Mouse (Mus musculus) heart, embryonic 16.5 days (tissue): ENCODE results near the gene Arl4c. TPM values are rescaled to one million over a fixed set of nuclear protein-coding genes. Genes with fewer than 3 reads are reported as not detected.

Experiments
- ATAC-seq: fragments of 200-750 bp; cut with Nextera tagmentation; replicated peaks from 2 replicates; pipeline ENCODE4 v1.8.0; 2017; ENCODE audit warnings: moderate number of reproducible peaks; ENCODE audit not compliant: insufficient read depth, low FRiP score; ENCODE audit errors: extremely low read depth
- H3K27ac ChIP-seq: fragments of 300-500 bp; sonication (generic); 2 replicates; pipeline ENCODE4 v1.5.1; 2014; ENCODE audit warnings: mild to moderate bottlenecking, low read length, control low read depth, moderate library complexity
- H3K27me3 ChIP-seq: fragments of 300-500 bp; sonication (generic); 2 replicates; pipeline ENCODE4 v1.6.1; 2014; ENCODE audit warnings: low read length, mixed read lengths; ENCODE audit not compliant: control insufficient read depth, insufficient read depth
- H3K36me3 ChIP-seq: fragments of 300-500 bp; sonication (generic); 2 replicates; pipeline ENCODE4 v1.6.1; 2014; ENCODE audit not compliant: control insufficient read depth, insufficient read depth
- H3K4me1 ChIP-seq: fragments of 300-500 bp; sonication (generic); 2 replicates; pipeline ENCODE4 v1.6.1; 2014; ENCODE audit warnings: low read length, mixed read lengths; ENCODE audit not compliant: control insufficient read depth, insufficient read depth
- H3K4me2 ChIP-seq: fragments of 300-500 bp; sonication (generic); 2 replicates; pipeline ENCODE4 v1.6.1; 2014; ENCODE audit warnings: low read depth, mild to moderate bottlenecking, control low read depth, low read length
- H3K4me3 ChIP-seq: fragments of 300-500 bp; sonication (generic); 2 replicates; pipeline ENCODE4 v1.5.1; 2014; ENCODE audit warnings: mild to moderate bottlenecking, control low read depth, low read length
- H3K9ac ChIP-seq: fragments of 300-500 bp; sonication (generic); 2 replicates; pipeline ENCODE4 v1.6.1; 2014; ENCODE audit warnings: low read length, control low read depth
- H3K9me3 ChIP-seq: fragments of 300-500 bp; sonication (generic); replicated peaks from 2 replicates; pipeline ENCODE4 v1.6.1; 2016; ENCODE audit warnings: low read length; ENCODE audit not compliant: control insufficient read depth
- WGBS: fragments of 180-500 bp; shearing (Covaris S2); extraction: QIAGEN DNeasy Blood & Tissue Kit; methylation state at CpG from one replicate; pipeline ENCODE4 v1.1.7; 2014; 5-methylcytosine and 5-hydroxymethylcytosine counted together
- polyA plus RNA-seq: library from polyadenylated mRNA; unstranded; fragments of >200 nt; fragmentation: Nextera tagmentation; extraction: Ambion mirVana; gene quantifications from 2 replicates; pipeline ENCODE4 v1.2.1, GENCODE M21; 2015

Arl4c gene
- polyA plus RNA-seq, 1 experiment from 2014 or later: 7.7 TPM

- ATAC-seq: no peak
- WGBS: 84% methylated on average over 6 of the region's 6 CpGs
- no peak overlapping the region for H3K4me3 ChIP-seq
Observed at GRCm38 (mm10) chr1:88698131-88698530, 3.9 kb downstream of the Arl4c start.

DNA sequence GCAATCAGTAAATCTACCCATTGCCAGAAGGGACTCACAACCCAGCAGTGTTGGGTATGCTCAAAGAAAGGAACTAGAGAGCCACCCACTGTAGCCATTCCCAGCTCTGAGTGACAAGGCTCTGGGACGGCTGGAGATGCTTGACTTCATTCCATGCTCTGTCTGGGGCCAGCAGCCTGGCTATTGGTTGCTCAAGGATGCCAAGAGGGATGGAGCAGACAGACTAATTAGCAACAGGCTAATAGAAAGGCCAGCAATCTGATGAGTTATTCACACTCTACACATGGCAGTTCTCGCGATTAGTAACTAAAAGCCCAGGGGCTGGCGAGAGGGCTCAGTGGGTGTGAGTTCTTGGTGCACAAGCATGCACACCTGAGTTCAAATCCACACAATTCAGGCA lies 5.6 kb downstream of the Arl4c start:
- Histone ChIP-seq H3K4me2 (no peak overlapping the region), H3K4me1 (peaks cover 2% of the 10 kb centered on the region), H3K27me3 (no peaks in the 10 kb centered on the region), H3K9ac (no peak overlapping the region), H3K4me3 (no peak overlapping the region), H3K27ac (no peak overlapping the region), H3K9me3 (no peaks in the 10 kb centered on the region), H3K36me3 (no peaks in the 10 kb centered on the region)
- no peak for ATAC-seq
- 79% methylated on average over 4 of the region's 4 CpGs for WGBS

More at GRCm38 (mm10) chr1:88698131-88698530, 3.9 kb downstream of the Arl4c start:
- no peaks in the 10 kb centered on the region for H3K27me3 ChIP-seq
- no peak overlapping the region for H3K9ac ChIP-seq
- H3K9me3 ChIP-seq: no peaks in the 10 kb centered on the region
- no peak overlapping the region for H3K27ac ChIP-seq
- H3K4me1 ChIP-seq: peaks cover 2% of the 10 kb centered on the region
- H3K4me2 ChIP-seq: peak overlapping the region; percentile 87
- no peaks in the 10 kb centered on the region for H3K36me3 ChIP-seq

DNA sequence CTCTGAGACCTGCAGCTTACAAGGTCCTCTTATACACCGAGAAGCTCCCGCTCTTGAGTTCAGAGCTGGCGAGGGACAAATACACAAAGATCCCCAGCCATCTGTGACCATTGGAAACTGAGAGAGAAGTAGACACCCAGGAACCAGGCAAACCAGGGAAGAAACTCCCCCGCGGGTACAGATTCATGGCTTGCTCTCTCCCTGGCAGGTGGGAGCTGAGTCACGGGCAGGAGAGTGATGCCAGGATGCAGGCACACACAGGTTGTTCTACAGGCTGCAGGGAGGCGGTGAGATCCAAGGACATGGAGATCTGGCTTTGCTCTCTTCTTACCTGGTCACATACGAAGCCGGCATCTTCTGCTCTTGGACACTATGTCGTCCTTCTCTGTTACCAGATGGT lies 7.7 kb downstream of the Arl4c start:
- Histone ChIP-seq H3K4me1 (peaks cover under 1% of the 10 kb centered on the region; the same call in 1 of the 2 replicates), H3K4me2 (no peak overlapping the region), H3K4me3 (no peak overlapping the region), H3K9me3 (no peaks in the 10 kb centered on the region), H3K9ac (no peak overlapping the region), H3K27ac (no peak overlapping the region), H3K36me3 (no peaks in the 10 kb centered on the region), H3K27me3 (no peaks in the 10 kb centered on the region)
- whole genome bisulfite sequencing: 83% methylated on average over 10 of the region's 10 CpGs
- ATAC-seq: no peak

DNA sequence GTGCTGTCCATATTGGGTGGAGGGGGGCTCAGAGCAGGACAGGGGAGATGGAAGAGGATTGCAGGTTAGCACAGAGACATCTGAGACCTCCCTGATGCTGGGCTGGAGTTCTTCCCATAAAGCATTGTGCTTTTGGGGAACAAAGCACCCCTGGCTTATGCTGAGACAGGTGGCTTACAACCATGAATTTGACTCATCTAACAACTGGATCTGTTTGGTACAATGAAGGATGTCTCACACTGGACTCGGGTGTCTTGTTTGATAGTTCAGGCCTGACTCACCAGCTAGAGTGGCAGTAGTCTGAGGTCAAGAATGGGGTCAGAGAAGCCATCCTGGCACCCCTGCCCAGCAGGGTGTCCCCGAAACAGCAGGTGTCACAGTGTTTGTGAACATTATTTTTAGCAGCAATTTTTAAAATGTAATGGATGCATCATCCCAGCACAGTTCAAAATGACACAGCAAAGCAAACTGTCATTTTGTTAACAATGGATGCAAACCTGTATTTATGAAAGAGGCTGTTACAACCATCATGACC lies 9.7 kb downstream of the Arl4c start:
- WGBS: 79% methylated on average over 2 of the region's 2 CpGs
- Histone ChIP-seq H3K36me3 (no peaks in the 10 kb centered on the region), H3K27ac (no peak overlapping the region), H3K4me1 (no peaks in the 10 kb centered on the region), H3K4me2 (no peak overlapping the region), H3K9ac (no peak overlapping the region), H3K27me3 (no peaks in the 10 kb centered on the region), H3K9me3 (no peaks in the 10 kb centered on the region), H3K4me3 (no peak overlapping the region)
- no peak for ATAC-seq

DNA sequence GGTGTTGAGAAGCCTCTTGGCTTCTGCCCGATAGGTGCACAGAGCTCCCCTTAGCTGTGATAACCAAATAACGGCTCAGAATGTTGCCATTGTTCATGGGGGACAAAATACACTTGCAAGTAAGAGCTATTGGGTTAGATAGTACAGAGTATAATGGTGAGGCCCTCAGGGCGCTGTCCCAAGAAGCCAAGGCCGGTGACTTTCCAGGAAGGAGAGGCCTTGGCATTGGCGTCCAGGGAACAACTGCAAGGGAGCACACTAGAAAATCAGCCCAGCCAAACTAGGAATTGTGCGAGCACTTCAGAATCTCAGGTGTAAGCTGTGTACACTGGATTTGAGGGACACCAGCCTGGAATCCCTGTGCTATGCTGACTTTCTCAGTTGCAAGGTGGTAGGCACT lies 11.4 kb downstream of the Arl4c start:
- WGBS: 82% methylated on average over 6 of the region's 6 CpGs
- H3K4me3 ChIP-seq: no peak overlapping the region
- no peak overlapping the region for H3K9ac ChIP-seq
- H3K4me2 ChIP-seq: no peak overlapping the region
- H3K27ac ChIP-seq: no peak overlapping the region
- no peaks in the 10 kb centered on the region for H3K36me3 ChIP-seq
- no peak for ATAC-seq
- H3K27me3 ChIP-seq: no peaks in the 10 kb centered on the region
- H3K9me3 ChIP-seq: no peaks in the 10 kb centered on the region
- no peaks in the 10 kb centered on the region for H3K4me1 ChIP-seq

DNA sequence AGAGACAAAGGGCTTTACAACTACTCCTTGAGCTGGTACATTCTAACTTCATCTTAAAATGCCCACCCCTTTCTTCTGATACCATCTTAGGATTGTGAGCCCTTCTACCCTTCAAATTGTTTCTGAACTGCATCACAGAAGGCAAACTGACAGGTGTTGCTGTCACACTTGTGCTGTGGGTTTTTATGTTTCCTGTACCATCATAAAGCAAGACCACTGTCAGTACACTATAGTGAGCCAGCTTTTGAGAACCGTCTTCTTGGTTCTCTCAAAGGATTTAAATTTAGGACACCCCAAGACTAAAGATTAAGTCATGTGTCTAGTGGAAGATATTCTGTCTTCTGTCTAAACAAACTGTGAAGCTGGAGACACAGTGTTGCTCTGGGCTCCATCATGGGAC lies 17.3 kb downstream of the Arl4c start:
- WGBS: 74% methylated on average over 1 of the region's 1 CpGs
- Histone ChIP-seq H3K4me2 (no peak overlapping the region), H3K4me1 (no peaks in the 10 kb centered on the region), H3K27me3 (no peaks in the 10 kb centered on the region), H3K9me3 (no peaks in the 10 kb centered on the region), H3K9ac (no peak overlapping the region), H3K27ac (no peak overlapping the region), H3K4me3 (no peak overlapping the region), H3K36me3 (no peaks in the 10 kb centered on the region)
- ATAC-seq: no peak; the same call in 1 of the 2 replicates

DNA sequence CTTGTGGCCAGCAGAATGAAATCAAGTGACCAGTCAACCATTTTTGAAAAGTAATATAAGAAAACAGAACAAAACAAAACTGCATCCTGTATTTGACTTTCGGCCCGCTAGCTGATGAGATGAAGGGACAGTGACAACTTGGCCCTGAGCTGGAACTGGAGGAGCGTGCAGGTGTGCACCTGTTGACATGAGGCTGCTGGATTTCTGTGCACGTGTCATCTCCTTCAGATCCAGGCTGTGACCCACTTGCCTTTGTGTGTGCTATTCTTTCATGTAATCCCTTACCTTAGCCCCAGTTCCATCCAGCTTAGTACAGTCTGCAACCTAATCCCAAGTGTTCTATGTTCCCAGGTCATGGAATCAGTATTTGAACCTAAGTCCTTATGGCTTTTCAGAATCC lies 20.4 kb downstream of the Arl4c start:
- Histone ChIP-seq H3K9me3 (no peaks in the 10 kb centered on the region), H3K4me2 (no peak overlapping the region), H3K4me1 (no peaks in the 10 kb centered on the region), H3K27me3 (no peaks in the 10 kb centered on the region), H3K9ac (no peak overlapping the region), H3K4me3 (no peak overlapping the region), H3K36me3 (no peaks in the 10 kb centered on the region), H3K27ac (no peak overlapping the region)
- WGBS: 90% methylated on average over 4 of the region's 4 CpGs
- no peak for ATAC-seq

GRCm38 (mm10) chr1:88680804-88681203 lies 21.2 kb downstream of the Arl4c start:
- no peaks in the 10 kb centered on the region for H3K9me3 ChIP-seq
- H3K36me3 ChIP-seq: no peaks in the 10 kb centered on the region
- no peaks in the 10 kb centered on the region for H3K4me1 ChIP-seq
- no peak overlapping the region for H3K9ac ChIP-seq
- H3K4me3 ChIP-seq: no peak overlapping the region
- WGBS: 44% methylated on average over 3 of the region's 3 CpGs
- no peak for ATAC-seq
- no peak overlapping the region for H3K27ac ChIP-seq
- H3K27me3 ChIP-seq: no peaks in the 10 kb centered on the region
- H3K4me2 ChIP-seq: no peak overlapping the region

DNA sequence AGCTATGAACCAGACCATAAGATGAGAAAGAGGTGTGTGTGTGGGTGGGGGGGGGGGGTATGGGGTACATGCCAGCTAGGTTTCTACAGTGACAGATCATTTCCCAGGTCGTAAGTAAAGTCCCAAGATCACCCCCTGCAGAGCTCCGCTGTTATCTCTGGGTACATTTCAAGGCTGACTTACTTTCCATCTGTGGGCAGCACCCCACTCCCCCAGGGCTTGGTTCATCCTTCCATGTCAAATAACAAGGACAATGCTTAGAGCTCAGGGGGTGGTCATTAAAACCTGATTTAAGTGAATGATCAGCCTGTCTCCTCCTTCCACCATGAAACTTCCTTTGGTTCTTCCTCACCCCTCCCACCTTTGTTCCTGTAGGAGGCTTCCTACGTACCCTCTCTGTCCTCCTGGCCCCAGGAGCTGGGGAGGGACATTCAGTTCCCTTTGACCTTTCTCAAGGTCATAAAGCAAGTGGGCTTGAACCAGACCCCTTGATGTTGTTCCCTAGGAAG lies 23.7 kb downstream of the Arl4c start:
- H3K27ac ChIP-seq: no peak overlapping the region
- H3K4me2 ChIP-seq: no peak overlapping the region
- no peaks in the 10 kb centered on the region for H3K9me3 ChIP-seq
- H3K4me1 ChIP-seq: no peaks in the 10 kb centered on the region
- H3K9ac ChIP-seq: no peak overlapping the region
- H3K27me3 ChIP-seq: no peaks in the 10 kb centered on the region
- ATAC-seq: no peak
- WGBS: 61% methylated on average over 3 of the region's 3 CpGs
- no peak overlapping the region for H3K4me3 ChIP-seq
- H3K36me3 ChIP-seq: no peaks in the 10 kb centered on the region
